Mouse (Mus musculus) liver, embryonic 12.5 days (tissue): ENCODE measurements around the gene Zer1. TPM values are rescaled to one million over a fixed set of nuclear protein-coding genes. Genes with fewer than 3 reads are reported as not detected.
A peak's percentile ranks its signal among the peaks of the same experiment; 100 is the strongest.

ENCODE experiments used
- ATAC-seq: fragments of 200-750 bp; cut with Nextera tagmentation; 2 replicates; pipeline ENCODE4 v1.8.0; 2017; ENCODE audit warnings: moderate number of reproducible peaks, mild to moderate bottlenecking, moderate library complexity
- H3K27ac ChIP-seq: fragments of 300-500 bp; sonication (generic); 2 replicates; pipeline ENCODE4 v1.5.1; 2016; ENCODE audit warnings: mild to moderate bottlenecking
- H3K27me3 ChIP-seq: fragments of 300-500 bp; sonication (generic); replicated peaks from 2 replicates; pipeline ENCODE4 v1.6.1; 2016; ENCODE audit warnings: mild to moderate bottlenecking, moderate library complexity
- H3K36me3 ChIP-seq: fragments of 300-500 bp; sonication (generic); 2 replicates; pipeline ENCODE4 v1.6.1; 2016; ENCODE audit warnings: mild to moderate bottlenecking, moderate library complexity
- H3K4me1 ChIP-seq: fragments of 300-500 bp; sonication (generic); 2 replicates; pipeline ENCODE4 v1.6.1; 2016
- H3K4me2 ChIP-seq: fragments of 300-500 bp; sonication (generic); 2 replicates; pipeline ENCODE4 v1.6.1; 2016; ENCODE audit warnings: mild to moderate bottlenecking, moderate library complexity
- H3K4me3 ChIP-seq: fragments of 300-500 bp; sonication (generic); 2 replicates; pipeline ENCODE4 v1.5.1; 2016; ENCODE audit warnings: mild to moderate bottlenecking, moderate library complexity
- H3K9ac ChIP-seq: fragments of 300-500 bp; sonication (generic); 2 replicates; pipeline ENCODE4 v1.6.1; 2016; ENCODE audit warnings: mild to moderate bottlenecking, moderate library complexity
- H3K9me3 ChIP-seq: fragments of 300-500 bp; sonication (generic); replicated peaks from 2 replicates; pipeline ENCODE4 v1.6.1; 2016; ENCODE audit warnings: mild to moderate bottlenecking, moderate library complexity
- WGBS: fragments of 180-500 bp; shearing (Covaris S2); methylation state at CpG from one replicate; pipeline ENCODE4 v1.1.7; 2016; ENCODE audit not compliant: insufficient replicate concordance; 5-methylcytosine and 5-hydroxymethylcytosine counted together
- polyA plus RNA-seq: library from polyadenylated mRNA; unstranded; fragments of >200 nt; fragmentation: Nextera tagmentation; extraction: Ambion mirVana; gene quantifications from 2 replicates; pipeline ENCODE4 v1.2.1, GENCODE M21; 2016

The Zer1 gene
- polyA plus RNA-seq, 1 experiment from 2014 or later, result 4.3 TPM

DNA sequence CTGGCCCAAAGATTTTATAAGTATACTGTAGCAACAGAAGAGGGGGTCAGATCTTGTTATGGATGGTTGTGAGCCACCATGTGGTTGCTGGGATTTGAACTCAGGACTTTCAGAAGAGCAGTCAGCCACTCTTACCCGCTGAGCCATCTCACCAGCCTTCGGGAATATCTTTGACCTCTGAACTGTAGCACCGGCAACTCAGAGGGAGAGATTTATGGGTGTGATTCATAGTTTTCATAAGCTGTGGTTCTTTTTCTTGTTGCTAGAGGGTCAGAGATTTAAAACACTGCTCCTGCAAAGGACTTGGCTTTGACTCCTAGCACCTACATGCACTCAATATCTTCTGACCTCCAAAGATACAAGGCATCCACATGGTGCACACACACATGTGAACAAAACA, 48.8 kb downstream of the Zer1 start:
- Histone ChIP-seq H3K27me3 (0 out of 2 replicates have a peak, but pooled peaks cover 6% of the 10 kb centered on the region), H3K4me1 (peaks cover 32% of the 10 kb centered on the region), H3K4me2 (no peak overlapping the region), H3K9me3 (no peaks in the 10 kb centered on the region), H3K9ac (no peak overlapping the region), H3K27ac (no peak overlapping the region), H3K36me3 (peaks cover 25% of the 10 kb centered on the region), H3K4me3 (no peak overlapping the region)
- WGBS, result 69% methylated on average over 3 of the region's 3 CpGs
- ATAC-seq, result no peak

DNA sequence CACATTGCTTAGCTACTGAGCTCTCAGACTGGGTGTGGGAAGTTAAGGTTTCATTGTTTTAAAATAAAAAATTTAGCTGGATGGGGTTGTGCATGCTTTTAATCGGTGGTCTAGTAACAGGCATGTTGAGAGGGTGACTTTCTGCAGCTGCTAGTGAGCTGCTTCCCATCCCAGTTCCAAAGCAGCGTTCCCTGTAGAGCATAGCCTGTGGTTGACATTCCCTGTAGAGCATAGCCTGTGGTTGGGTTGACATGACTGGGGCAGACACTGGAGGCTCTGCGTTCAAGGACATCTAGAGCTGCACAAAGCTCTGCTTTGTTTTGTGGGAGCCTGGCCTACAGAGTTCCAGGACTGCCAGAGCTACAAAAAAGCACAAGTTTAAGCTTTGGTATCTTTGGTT, 51.1 kb downstream of the Zer1 start:
- Histone ChIP-seq H3K4me1 (peaks cover 23% of the 10 kb centered on the region), H3K4me2 (no peak overlapping the region), H3K9ac (no peak overlapping the region), H3K27ac (no peak overlapping the region), H3K36me3 (peaks cover 48% of the 10 kb centered on the region), H3K4me3 (no peak overlapping the region), H3K27me3 (no peaks in the 10 kb centered on the region), H3K9me3 (no peaks in the 10 kb centered on the region)
- no peak for ATAC-seq
- 70% methylated on average over 3 of the region's 3 CpGs for WGBS

DNA sequence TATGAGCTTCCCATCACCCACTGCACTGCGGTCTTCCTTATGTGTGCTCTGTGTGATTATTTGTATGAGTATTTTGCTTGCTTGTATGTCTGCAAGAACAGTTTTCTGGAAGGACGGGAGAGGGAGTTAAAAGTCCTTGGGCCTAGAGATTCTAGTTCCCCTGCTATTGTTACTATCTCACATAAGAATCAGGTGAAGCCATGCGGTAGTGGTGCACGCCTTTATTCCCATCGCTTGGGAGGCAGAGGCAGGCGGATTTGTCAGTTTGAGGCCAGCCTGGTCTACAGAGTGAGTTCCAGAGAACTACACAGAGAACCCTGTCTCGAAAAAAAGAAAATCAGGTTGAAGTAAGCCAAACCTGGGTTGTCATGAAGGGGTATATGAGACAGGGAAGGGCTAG, 51.5 kb downstream of the Zer1 start:
- WGBS, result 63% methylated on average over 7 of the region's 7 CpGs
- H3K27ac ChIP-seq, result no peak overlapping the region

DNA sequence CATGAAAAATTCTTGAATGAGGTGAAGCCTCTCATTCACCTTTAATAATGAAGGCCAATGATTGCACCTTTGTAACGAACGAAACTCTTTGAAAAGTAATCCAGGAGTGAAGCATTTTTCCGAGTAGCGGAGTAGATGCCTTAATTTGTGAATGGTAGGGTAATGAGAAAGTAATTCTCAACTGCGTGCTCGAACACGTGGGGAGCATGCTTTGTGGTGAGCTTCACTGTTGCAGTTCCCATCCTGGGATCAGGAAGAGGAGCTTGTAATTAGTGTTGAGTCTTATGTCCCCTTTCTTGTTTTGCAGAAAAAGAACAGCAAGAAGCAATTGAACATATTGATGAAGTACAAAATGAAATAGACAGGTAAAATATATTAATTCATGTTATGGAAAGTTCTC, 56.4 kb downstream of the Zer1 start:
- H3K36me3 ChIP-seq, result peaks cover 43% of the 10 kb centered on the region
- H3K27me3 ChIP-seq, result no peaks in the 10 kb centered on the region
- peak overlapping the region; percentile 99 for H3K4me3 ChIP-seq
- H3K9ac ChIP-seq, result peak overlapping the region; percentile 98
- no peaks in the 10 kb centered on the region for H3K9me3 ChIP-seq
- H3K4me1 ChIP-seq, result peaks cover 48% of the 10 kb centered on the region
- no peak for ATAC-seq
- H3K4me2 ChIP-seq, result peak overlapping the region; percentile 97
- WGBS, result 31% methylated on average over 7 of the region's 7 CpGs
- H3K27ac ChIP-seq, result peak overlapping the region; percentile 97

More for the DNA sequence above, 51.5 kb downstream of the Zer1 start:
- ATAC-seq, result no peak
- Histone ChIP-seq H3K4me3 (no peak overlapping the region), H3K27me3 (no peaks in the 10 kb centered on the region), H3K9me3 (no peaks in the 10 kb centered on the region), H3K4me1 (peaks cover 23% of the 10 kb centered on the region), H3K36me3 (peaks cover 52% of the 10 kb centered on the region), H3K4me2 (no peak overlapping the region), H3K9ac (no peak overlapping the region)

DNA sequence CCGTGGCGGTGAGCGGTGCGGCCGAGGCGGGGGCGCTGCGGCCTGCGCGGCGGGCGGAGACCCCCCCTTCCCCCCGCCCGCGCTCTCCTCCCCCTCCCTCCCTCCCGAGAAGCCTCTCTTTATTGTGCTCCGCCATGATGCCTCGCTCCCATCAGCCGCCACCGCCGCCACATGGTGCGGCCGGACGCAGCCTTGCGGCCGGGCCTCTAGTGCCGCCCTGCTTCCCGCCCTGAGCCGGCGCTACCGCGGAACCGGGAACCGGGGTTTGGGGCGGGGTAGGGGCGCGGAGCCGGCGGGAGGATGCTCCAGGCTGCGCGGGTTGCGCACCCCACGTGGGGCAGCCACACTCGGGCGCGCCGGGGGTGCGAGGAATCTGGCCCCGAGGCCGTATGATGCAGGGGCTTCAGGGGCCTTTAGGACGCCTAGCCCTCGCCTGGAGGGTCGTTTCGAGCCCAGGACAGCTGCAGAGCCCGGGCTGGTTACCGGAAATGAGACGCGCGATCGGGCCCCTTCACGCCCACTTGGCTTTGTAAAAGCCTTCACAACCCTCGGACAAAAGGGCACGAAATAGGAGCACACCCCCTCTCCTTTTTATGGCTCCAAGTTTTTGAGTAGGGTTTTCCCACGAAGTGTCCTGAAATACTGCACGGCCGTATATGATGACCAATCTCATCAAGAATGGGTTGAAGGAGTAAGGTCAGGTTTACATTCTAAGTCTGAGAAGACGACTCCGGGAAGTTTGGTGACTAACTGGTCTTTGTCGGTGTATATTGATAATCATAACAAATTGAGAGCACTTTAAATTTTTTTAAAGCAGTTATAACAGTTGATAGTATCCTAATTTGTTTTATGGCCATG, 57.1 kb downstream of the Zer1 start:
- H3K9me3 ChIP-seq, result no peaks in the 10 kb centered on the region
- WGBS, result under 1% methylated on average over 53 of the region's 69 CpGs
- no peak for ATAC-seq
- H3K9ac ChIP-seq, result peak overlapping the region; percentile 98
- H3K27ac ChIP-seq, result peak overlapping the region; percentile 97
- peak overlapping the region; percentile 97 for H3K4me2 ChIP-seq
- H3K4me3 ChIP-seq, result peak overlapping the region; percentile 99
- no peaks in the 10 kb centered on the region for H3K27me3 ChIP-seq
- H3K4me1 ChIP-seq, result peaks cover 55% of the 10 kb centered on the region
- H3K36me3 ChIP-seq, result peaks cover 36% of the 10 kb centered on the region

DNA sequence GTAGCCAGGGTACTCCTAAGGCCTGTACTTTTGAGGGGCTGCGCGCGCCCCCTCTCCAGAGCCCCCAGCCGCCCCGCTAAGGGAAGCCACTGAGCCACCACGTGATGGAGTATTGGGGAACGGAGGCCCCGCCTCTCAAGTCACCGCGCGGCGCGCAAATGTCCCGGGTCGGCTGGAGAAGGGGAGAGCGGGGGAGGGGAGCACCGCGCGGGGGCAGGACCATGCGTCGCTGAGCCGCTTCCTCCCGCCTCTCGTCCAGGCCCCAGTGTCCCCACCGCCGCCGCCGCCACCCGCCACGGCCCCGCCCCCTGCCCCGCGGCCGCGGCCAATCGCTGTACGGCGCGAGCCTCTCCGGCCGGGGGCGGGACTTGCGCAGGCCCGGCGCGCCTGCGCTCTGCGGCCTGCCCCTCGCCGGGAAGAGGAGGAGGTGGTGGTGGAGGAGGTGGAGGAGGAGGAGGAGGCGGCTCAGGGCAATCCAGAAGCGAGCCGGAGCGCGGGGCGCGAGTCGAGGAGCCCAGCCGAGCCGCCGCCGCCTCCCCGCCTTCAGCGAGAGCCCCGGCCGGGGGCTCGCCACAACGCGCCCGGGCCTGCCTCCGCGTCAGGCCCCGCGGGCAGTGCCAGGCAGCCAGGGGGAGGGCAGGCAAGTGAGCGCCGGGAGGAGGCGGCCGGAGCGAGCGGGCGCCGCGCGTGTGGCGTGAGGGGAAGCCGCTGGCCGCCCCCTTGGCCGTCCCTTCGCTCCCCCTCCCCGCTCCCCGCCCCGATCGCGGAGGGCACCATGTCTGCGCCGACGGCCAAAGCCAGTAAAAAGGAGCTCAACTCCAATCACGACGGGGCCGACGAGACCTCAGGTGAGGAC, 58.1 kb downstream of the Zer1 start:
- H3K9ac ChIP-seq, result peak overlapping the region; percentile 98
- under 1% methylated on average over 83 of the region's 101 CpGs for WGBS
- H3K27me3 ChIP-seq, result no peaks in the 10 kb centered on the region
- H3K36me3 ChIP-seq, result peaks cover 32% of the 10 kb centered on the region
- H3K27ac ChIP-seq, result peak overlapping the region; percentile 97
- peak overlapping the region; percentile 99 for H3K4me3 ChIP-seq
- H3K4me2 ChIP-seq, result peak overlapping the region; percentile 97
- no peaks in the 10 kb centered on the region for H3K9me3 ChIP-seq
- ATAC-seq, result peak; percentile 89
- peaks cover 64% of the 10 kb centered on the region for H3K4me1 ChIP-seq

DNA sequence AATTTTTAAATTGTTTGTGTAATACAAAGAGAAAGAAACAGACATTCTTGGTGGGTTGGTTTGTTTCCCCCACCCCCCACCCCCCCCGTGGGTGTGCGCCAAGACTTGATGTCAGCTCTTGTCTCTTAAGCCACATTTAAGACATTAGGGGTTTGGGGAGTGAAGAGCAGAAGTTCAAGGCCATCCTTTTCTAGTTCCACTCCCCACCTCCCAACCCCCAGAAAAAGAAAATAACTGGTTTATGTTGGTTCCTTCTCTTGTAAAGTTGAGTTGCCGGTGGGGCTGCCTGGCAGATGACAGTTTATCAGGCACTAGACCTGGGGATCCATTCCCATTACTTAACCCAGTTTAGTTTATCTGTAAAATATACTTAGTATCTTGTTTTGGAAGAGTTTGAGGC, 60.1 kb downstream of the Zer1 start:
- Histone ChIP-seq H3K9me3 (no peaks in the 10 kb centered on the region), H3K4me1 (peaks cover 73% of the 10 kb centered on the region), H3K4me3 (peak overlapping the region; percentile 76), H3K9ac (peak overlapping the region; percentile 83), H3K4me2 (peak overlapping the region; percentile 97), H3K27me3 (no peaks in the 10 kb centered on the region), H3K27ac (peak overlapping the region; percentile 92), H3K36me3 (peaks cover 17% of the 10 kb centered on the region)
- ATAC-seq, result no peak
- 8% methylated on average over 3 of the region's 3 CpGs for WGBS

DNA sequence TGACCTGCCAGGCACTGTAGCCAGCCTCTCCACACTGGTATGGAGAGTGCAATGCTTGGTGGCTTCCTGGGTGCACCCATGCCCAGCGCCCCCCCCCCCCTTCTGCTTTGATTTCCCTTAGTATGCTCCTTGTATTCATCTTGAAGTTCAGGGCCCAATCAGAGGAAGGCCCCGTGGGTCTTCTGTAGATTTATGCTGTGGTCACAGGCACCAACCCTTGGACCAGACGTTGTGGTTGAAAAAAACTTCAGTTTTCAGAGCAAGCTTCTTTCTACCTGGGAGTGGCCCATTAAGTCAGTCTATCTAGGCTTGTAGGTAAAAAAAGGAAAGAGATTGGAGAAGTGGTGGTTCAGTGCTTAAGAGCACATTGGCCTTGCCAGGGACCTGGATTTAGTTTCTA, 60.6 kb downstream of the Zer1 start:
- WGBS, result 2% methylated on average over 3 of the region's 3 CpGs
- no peaks in the 10 kb centered on the region for H3K9me3 ChIP-seq
- H3K4me3 ChIP-seq, result peak overlapping the region; percentile 76
- peak overlapping the region; percentile 92 for H3K27ac ChIP-seq
- H3K4me1 ChIP-seq, result peaks cover 69% of the 10 kb centered on the region
- ATAC-seq, result no peak
- H3K27me3 ChIP-seq, result no peaks in the 10 kb centered on the region
- peak overlapping the region; percentile 97 for H3K4me2 ChIP-seq
- H3K36me3 ChIP-seq, result peaks cover 12% of the 10 kb centered on the region
- peak overlapping the region; percentile 83 for H3K9ac ChIP-seq

DNA sequence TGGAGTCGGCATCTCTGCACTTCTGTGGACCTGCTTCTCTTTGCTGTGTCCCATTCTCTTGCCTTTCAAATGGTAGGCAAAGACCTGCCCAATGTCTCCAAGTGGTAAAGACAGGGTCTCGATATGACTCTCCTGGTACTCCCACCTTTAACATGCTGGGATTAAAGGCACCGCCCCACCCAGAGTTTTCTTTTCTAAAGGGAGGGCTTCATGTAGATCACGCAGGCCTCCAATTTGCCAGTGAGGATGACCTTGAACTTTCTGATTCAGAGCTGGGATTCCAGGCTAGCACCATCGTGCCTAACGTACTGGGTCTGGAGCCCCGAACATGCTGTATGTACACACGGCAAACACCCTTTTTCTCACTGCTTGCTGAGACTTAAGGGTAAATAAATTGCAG, 61.1 kb downstream of the Zer1 start:
- no peak for ATAC-seq
- peaks cover 64% of the 10 kb centered on the region for H3K4me1 ChIP-seq

DNA sequence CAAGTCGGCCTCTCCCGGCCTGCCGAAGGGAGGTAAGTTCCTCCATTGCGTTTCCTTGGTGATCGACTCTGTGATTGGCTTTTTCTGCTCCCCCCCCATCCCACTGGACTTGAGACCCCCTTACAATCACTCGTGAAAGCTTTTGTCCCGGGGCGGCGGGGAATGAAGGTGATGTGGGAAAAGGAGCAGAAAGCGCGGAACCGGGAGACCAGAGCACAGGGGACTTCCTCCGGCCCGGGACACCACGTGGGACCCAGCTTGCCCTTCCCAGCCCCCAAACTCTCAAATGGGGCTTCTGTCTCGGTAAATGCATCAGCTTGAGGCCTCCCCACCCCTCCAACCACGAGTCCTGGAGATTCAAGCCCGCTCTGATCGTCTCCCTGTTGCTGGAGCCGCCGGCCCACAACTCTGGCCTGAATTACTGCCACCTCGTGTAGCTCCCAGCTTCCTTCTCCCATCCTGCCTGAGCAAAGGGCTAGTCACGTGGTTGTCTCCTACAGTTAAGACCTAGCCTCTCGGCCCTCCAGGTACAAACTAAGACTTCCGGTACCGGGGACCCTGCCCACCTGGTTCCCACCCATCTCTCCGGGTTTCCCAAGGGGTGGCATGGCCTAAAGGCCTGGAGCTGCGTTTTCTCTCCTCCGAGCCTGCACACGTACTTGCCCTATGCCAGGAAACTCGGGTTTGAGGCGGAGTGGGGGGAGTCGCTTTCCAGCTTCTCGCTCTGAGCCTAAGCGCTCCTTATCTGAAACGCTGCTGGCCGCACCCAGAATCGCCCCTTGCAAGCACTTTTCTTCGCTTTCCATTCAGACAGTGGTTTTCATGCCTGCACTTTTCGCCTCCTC, 61.9 kb downstream of the Zer1 start:
- Histone ChIP-seq H3K4me3 (peak overlapping the region; percentile 76), H3K4me2 (peak overlapping the region; percentile 97), H3K4me1 (peaks cover 57% of the 10 kb centered on the region), H3K9ac (peak overlapping the region; percentile 83), H3K36me3 (no peaks in the 10 kb centered on the region; the same call in 1 of the 2 replicates), H3K27me3 (no peaks in the 10 kb centered on the region), H3K27ac (peak overlapping the region; percentile 92), H3K9me3 (no peaks in the 10 kb centered on the region)
- ATAC-seq, result peak; percentile 33
- WGBS, result under 1% methylated on average over 40 of the region's 40 CpGs

More for the DNA sequence above, 61.1 kb downstream of the Zer1 start:
- no peaks in the 10 kb centered on the region for H3K9me3 ChIP-seq
- peak overlapping the region; percentile 76 for H3K4me3 ChIP-seq
- H3K36me3 ChIP-seq, result peaks cover 6% of the 10 kb centered on the region
- 1% methylated on average over 8 of the region's 8 CpGs for WGBS
- peak overlapping the region; percentile 92 for H3K27ac ChIP-seq
- H3K4me2 ChIP-seq, result peak overlapping the region; percentile 97
- H3K9ac ChIP-seq, result peak overlapping the region; percentile 83
- no peaks in the 10 kb centered on the region for H3K27me3 ChIP-seq
